Mouse (Mus musculus) left cerebral cortex, adult 18-20 months (tissue): ENCODE data around the gene Kif27. TPM values are rescaled to one million over a fixed set of nuclear protein-coding genes. Genes with fewer than 3 reads are reported as not detected.
"Not testable (repeated sequence)": the region's sequence is repeated elsewhere in the genome, so short reads cannot be mapped to it uniquely, and the experiment has no call there.

Source experiments
- DNase-seq, 2 experiments: peaks; one replicate each; pipeline ENCODE4 v3.0.0; 2021 to 2022; ENCODE audit warnings: low spot score in 2 of 2, mixed read lengths in 1 of 2
- total RNA-seq, 2 experiments: library from RNA; stranded (reverse); gene quantifications; 2 replicates each; pipeline ENCODE4 v1.2.3; 2021

Gene Kif27
- total RNA-seq, 2 experiments from 2014 or later = 3.6 to 3.8 TPM

DNA sequence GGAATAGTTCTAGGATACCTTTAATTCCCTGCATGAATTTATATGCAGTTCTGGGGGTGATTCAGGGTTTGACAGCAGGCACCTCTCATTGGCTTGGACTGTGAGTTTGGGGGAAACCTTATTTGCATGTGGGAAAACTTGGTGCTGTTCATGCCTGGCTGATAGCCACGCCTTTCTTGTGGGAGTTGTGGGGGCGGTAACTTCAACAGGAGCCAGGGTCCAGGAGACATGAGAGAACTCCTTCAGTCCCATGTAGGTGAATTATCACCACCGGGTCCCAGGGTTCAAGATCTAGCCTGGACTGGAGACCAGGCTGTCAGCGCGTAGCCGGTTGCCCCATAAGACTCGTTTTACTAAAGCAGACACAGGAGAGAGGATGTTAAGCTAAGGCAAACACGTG is 6.3 kb upstream of the Kif27 start:
- DNase-seq = not testable (repeated sequence)

DNA sequence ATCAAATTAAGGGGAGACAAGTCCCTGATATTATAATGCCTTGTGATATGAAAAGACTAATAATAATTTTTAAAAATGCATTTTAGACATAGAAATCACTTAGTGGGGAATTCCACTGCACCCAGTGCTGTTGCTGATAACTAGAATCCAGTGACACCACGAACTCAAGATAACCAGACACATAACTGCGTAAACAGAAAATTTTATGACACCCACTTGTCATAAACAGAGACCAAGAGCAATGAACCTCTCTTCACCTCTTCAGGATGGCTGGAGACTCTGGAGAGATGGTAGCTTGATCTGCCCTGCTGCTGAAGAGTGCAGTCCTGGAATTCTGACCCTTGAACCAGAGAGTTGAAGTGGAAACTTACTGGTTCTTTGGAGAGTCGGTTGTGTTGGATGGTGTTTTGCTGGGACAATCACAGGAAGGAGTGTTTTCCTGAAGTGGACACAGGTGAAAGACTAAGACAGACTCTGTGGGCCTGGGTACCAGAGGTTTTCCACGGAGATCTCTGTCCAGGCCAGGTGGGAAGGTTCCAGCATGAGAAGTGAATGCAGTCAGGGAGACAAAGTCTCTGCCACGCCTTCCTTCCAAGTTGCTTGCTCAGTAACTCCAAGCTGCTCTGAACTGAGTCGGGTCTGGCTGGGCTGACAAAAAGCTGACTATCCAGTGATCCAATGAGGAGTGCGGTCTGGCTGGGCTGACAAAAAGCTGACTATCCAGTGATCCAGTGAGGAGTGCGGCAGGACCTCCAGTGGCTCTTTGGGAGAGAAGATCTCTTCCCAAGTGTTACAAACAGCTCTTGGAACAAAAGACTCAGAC is 5.6 kb upstream of the Kif27 start:
- no peak for DNase-seq

DNA sequence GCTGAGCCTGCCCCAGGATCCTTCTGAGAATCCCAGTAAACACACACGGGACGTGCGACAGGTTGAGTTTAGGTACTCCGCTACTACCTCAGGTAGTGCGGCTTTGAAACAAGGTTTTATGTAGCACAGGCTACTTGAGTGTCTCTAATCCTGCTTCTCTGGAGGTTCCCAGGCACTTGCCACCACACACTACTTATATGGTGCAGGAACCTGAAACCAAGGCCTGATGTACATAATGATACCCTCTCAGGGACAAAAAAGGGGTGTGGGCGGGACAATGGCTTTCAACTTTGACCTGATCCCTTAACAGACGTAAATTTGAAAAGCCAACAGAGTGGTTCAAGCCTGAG is 357 bp upstream of the Kif27 start:
- no peak for DNase-seq

DNA sequence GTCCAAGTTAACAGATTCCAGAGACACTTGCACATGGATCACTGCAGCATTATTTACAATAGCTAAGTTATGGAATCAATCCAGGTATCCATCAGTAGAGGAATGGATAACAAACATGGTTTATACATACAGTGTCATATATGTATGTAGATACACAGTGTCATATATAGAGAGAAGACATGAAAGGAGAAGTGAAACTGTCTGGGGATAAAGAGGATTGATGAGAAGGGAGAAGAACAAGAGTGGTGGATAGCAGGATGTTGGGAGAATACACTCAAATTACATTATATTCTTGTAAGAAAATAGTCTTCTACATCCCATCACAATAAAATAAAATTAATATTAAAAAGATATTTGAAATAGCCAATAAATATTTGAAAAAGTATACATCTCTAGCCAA is 5.9 kb downstream of the Kif27 start:
- no peak for DNase-seq

DNA sequence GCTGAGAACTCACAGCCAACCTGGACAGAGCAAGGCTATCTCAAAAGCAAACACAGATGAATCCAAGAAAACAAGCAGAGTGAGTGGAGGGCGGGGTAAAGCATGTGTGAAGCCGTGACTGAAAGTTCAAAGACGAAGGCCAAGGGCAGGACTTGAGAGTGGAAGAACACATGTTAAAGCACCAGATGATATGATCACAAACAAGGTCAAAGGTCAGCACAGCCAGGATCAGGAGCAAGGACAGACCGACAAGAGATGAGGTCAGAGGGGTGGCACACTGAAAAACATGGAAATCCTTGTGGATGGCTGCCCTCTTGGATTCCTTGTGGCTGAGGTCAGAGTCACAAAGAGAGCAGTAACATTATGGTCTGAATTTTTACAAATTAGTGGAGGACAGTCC is 8.3 kb downstream of the Kif27 start:
- no peak for DNase-seq

DNA sequence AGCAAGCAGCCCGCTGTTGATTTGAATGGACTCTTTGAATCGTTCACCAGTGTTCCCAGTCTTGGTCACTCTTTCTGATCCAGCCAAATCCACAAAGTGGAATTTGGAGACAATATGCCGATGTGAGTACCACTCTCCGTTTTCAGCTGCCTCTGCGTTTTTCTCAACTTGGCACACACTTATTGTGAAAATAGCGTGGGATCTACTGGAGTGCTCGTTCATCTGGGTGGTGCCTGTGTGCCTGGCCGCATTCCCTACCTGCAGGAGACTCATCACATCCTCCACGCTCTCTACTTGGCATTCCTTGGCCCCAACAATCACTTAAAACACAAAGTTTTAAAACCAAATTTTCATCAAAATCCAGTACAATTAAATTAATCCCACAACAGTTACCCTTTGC is 14.4 kb downstream of the Kif27 start:
- DNase-seq = peak; percentile 20 to 31

DNA sequence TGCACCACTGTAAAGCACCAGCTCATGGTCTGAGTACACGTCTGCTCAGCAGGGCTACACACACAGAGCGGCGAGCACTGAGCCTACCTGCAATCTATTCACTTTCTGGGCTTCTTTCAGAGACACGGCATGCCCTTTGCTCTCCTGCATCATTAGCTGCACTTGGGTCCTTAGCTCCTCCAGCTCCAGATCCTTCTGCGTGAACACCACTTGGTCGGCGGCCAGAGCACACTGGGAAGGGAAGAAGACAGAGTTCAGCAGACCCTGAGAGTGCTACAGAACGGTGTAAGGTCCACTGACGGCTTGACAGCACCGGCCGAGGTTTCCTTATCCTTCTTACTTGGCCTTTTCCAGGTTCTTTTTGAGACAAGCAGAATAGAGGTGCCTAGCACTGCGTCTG is 21.5 kb downstream of the Kif27 start:
- DNase-seq = no peak

DNA sequence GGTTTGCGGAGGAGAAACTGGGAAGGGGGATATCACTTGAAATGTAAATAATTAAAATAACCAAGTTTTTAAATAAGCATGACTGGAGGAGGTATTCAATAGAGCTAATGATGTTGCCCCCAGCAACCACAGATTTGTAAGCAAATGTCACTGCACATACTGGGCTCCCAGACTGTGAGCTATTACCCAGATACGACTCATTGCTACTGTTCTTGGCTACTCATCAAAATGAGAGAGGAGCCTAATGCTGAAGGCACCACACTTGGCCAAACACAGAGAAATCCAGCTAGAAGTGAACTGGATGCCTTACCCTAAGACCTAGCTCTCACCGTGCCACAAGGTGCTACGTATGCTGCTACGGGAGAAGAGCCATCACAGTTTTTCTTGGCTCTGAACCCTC is 24.8 kb downstream of the Kif27 start:
- DNase-seq = no peak

DNA sequence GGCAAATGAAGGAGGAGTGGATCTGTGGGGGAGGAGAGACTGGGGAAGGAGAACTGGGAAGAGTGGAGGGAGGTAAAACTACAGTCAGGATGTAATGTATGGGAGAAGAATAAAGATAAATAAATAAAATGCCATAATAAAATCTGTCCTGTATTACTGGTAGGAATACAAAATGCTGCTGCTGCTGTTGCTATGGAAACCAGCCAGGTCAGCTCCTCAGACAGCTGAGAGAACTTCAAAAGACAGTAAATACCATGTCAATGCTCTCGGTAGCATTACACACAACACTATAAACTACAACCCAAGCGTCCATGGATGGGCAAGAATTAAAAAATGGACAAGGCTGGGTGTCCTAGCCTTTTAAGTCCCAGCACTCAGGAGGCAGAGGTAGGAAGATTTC is 41.2 kb downstream of the Kif27 start:
- DNase-seq = no peak

DNA sequence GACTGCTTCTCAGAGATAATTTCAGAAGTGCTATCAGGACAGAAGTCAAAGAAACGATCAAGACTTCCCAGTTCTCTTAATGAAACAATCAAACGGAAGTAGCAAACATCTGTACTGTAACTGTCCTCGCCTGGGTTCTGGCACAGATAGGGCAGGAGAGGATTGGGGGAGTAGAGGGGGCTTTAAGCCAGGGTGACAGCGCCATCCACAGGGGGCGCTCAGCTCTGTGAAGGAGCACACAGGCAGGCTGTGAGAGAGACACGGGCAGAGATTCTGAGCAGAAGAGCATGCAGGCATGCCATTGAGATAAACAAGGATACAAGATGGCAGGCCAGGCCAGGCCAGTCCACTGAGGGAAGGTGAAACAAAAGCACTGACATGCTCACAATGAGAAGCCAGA is 43.9 kb downstream of the Kif27 start:
- no peak for DNase-seq

DNA sequence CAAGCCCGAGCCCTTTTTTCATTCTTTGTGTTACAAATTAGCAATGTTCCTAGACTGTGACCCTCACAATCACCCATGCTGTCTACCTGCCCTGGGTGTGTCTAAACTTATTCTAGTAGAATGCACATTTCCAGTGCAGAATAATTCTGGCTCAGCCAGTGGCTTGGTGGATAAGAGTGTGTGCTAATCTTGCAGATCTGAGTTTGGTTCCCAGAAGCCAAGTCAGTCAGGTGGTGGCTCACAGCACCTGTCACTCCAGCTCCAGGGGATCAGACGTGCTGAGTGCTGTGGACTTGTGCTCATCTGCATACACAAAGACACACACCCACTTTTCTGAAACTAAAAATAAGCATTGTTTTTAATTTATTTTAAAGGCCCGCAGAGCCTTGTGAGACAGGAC is 45.2 kb downstream of the Kif27 start:
- DNase-seq = no peak

DNA sequence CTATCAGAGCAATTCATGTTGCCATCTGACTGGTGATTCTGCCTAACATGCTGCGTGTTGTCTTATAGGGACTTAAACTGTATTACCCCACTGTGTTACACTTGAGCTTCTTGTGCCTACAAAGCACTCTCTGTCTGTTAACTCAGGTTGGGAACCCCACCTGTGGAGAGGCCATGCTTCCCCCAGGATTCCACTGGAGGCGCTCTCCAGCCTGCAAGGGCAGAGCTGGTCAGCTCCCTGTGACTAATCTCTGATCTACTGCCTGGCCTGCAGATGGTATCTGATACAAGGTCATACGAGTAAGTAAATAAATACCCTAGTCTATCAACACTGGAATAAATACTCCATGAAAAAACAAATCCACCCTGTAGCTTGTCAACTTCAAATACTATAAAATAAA is 47.6 kb downstream of the Kif27 start:
- no peak for DNase-seq

DNA sequence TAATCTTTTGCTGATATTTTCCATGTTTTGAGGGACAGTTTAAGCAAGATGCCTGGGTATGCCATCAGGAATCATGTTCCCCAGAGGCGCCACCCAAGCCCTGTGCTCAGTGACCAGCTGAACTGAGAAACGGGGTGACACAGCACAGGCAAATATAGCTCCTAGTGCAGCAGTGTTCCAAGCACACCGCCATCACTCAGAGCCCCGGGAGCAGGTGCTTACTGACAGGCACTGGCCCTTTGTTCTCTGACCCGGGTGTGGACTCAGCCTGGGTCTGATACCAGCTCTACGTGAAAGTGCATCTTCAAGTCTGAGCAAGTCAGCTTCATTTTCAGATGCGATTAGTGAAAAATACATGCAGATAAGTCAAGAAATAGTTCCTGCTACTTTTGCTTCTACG is 49.4 kb downstream of the Kif27 start:
- DNase-seq = no peak

DNA sequence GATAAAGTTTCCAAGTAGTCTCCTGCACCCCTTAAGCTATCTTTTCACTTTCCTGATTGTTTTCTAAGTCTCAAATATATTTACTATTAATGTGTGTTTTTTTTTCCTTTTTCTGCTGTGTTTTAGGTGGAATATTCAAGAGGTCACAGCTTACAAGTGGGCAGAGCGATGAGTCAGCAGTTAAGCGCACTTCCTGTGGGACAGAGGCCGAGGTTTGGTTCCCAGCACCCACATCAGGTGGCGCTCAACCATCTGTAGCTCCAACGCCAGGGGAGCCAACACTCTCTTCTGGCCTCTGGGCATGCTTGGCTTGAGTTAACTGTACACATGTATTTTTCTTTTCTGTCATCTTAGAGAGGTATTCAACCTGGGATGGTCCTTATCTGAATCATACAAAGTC is 51.5 kb downstream of the Kif27 start:
- no peak for DNase-seq

DNA sequence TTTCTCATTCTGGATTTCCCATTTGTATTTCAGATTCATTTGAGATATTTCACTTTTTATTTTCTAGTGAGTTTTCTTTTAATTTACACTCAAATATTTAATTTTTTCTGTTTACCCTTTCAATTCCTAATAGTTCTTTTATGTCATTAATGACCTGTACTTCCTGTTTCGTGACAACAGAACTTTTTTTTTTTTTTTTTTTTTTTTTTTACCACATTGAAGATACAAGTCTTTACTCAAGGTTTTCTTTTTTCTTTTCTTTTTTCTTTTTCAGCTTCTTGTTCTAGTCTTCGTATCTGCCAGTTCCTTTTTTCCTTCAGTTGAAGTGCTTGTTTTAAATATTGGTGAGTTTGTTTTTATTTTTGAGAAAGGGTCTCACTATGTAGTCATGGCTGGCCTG is 53.7 kb downstream of the Kif27 start:
- no peak for DNase-seq

DNA sequence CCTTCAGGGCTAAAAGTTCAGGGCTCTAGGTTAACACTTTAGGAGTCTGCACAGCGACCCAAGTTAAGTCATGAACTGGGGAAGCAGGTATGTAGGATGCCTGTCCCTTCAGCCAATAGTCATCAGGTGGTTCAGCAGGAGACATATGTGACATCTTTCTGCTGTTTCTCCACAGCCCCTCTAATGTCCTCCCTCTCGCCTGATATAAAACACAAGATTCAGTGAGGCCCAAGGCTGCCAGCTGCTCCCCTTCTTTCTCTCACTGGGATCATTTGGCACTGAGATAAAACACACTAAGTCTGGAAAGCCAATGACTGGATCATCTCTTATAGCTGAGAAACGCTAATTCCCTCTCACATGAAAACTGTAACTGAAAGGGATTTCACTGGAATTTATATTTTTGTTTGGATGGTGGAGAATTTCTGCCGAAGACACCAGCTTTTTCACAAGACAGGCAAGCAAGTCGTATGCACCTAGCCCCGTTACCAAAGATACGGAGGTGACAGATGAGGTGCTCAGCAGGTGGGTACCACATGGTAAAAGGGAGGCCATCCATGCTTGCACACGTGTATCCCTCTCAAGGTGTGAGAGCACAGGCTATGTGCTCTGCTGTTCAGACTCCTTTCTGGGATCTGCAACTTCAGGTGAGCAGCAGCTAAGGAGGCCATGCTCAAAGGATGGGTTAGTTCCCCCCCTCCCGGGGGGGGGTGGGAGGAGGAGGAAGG is 56.3 kb downstream of the Kif27 start:
- DNase-seq = no peak

DNA sequence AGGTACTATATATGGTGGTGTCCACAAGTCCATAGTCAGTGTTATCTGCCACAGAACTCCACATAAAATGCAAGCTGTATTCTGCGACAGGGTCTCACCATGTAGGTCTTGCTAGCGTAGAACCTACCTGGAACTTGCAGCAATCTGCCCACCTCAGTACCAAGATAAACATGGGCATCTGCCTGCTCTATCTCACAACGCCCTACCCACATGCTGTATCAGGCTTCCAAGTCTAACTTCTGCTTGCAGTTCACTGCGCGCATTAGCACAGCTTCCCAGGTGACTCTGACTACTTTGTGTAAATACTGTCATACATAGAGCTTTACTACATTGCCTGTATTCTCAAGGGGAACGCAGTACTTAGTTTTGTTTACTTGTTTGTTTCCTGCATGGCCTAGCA is 57.0 kb downstream of the Kif27 start:
- no peak for DNase-seq

DNA sequence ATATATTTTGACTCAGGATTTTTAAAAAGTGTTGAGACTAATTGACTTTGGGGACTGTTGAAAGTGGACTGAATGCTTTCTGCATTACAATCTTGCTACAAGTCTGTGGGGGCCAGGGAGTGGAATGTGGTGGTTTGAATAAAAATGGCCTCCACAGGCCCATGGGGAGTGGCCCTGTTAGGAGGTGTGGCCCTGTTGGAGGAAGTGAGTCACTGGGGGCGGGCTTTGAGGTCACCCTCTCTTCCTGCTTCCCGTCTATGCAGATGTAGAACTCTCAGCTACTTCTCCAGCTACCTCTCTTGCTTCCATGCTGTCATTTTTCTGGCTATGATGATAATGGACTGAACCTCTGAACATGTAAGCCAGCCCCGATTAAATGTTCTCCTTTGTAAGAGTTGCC is 60.2 kb downstream of the Kif27 start:
- DNase-seq = no peak

DNA sequence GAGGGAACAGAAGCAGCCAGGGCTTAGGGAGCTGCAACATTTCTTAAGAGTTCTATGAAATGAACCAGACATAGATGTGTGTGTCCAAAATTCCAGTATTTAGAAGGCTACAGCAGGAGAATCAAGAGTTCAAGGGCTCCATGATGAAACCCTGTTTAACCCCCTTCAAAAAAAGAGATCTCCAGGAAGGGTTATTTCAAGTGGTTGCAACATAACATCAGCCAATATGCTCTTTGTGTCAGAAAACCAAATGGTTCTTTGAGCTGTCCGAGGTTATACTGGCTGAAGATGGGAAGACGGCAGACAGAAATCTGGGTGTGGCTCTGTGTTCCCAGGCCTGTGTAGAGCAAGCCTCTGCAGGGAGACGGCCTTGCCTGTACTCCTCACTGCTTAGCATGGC is 63.3 kb downstream of the Kif27 start:
- DNase-seq = no peak

DNA sequence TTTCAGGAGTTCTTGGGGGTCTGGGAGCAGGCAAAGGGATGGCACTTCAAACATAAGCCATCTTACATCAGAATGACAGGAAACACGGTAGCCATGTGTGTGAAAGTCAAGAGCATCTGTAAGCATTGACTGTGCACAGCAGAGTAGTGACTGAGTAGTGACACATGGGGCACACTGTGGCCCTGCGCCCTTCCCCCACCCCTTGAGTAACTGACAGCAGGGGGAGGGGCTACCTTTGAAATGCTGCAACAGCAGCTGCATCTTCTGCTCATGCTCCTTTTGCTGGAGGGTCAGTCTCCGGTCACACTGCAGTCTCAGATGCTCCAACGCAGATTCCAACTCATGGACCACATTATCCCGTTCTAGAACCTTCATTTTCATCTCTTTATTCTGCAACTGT is 66.1 kb downstream of the Kif27 start:
- no peak for DNase-seq

DNA sequence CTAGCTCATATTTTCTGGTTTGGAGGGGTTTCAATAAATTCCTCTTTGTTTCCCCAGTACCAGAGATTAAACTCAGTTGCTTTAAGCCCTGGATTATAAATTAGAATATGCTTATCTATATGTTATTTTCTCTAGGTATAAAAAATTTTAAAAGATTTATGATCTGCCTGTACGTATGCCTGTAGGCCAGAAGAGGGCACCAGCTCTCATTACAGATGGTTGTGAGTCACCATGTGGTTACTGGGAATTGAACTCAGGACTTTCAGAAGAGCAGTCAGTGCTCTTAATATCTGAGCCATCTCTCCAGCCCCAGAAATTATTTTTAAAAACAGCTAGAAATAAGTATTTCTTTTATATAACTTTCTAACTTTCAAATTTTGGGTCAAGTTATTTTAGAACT is 69.6 kb downstream of the Kif27 start:
- no peak for DNase-seq

DNA sequence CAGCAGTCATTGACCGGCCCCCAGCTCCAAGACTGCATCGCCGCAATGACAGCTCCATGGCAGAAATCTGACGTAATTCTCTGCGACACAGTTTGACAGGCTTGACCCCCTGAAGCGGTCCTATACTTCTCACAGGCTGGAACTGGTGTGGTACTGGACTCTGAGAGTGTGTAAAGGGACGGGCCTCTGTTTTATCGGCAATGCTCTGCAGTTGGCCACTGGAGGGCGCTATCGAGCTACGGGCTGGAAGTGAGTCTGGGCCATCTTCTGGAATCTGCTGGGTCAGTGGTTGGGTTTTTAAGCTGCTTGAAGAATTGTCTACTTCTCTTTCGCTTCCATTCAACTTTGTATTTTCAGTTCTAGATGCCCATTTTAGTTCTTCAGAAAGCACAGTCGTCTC is 71.1 kb downstream of the Kif27 start:
- DNase-seq = peak; percentile 77 to 85

DNA sequence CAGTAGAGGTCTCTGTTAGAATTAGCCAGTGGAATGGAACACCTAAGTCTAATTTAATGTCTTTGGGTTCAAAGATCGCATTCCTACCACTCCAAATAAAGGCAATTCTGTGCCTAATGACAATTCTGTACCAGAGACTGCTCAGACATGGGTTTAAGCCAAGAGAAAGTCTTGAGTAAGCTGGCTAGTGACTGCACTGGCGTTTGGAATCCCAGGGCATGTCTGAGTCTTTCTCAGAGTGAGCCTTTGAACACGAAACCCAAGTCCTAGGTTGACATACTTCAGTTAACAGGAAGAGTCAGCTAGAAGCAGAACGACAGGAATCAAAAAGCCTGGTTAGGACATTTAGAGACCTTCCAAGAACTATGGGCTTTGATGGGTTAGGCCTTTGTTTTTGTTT is 75.5 kb downstream of the Kif27 start:
- DNase-seq = no peak
